Mouse (Mus musculus) retina, postnatal 7 days (tissue): Measurements from ENCODE around the gene Gstt1.

ENCODE experiments used
- DNase-seq: peaks from one replicate; pipeline ENCODE4 v3.0.0-alpha.2; 2012; ENCODE audit warnings: low read depth, low spot score

Gene Gstt1

GRCm38 (mm10) chr10:75763682-75764518 is 34.5 kb downstream of the Gstt1 start, which contains the start of gene Cabin1:
Gene Cabin1, minus strand, starts transcription at chr10:75764341.
- DNase-seq, result peak; percentile 98

- no peak for DNase-seq
Measured at GRCm38 (mm10) chr10:75762413-75762812, 36.0 kb downstream of the Gstt1 start.

GRCm38 (mm10) chr10:75760311-75760710 is 38.1 kb downstream of the Gstt1 start:
- DNase-seq, result no peak

- no peak for DNase-seq
Measured at GRCm38 (mm10) chr10:75756719-75757118, 41.7 kb downstream of the Gstt1 start.

- peak; percentile 67 for DNase-seq
Measured at GRCm38 (mm10) chr10:75744017-75744416, 54.4 kb downstream of the Gstt1 start.

GRCm38 (mm10) chr10:75743369-75743768 is 55.0 kb downstream of the Gstt1 start:
- DNase-seq, result no peak

- no peak for DNase-seq
Measured at GRCm38 (mm10) chr10:75740866-75741265, 57.5 kb downstream of the Gstt1 start.
